Mouse (Mus musculus) left cerebral cortex, postnatal 4 days (tissue): ENCODE results near the gene Cmip. TPM values are rescaled to one million over a fixed set of nuclear protein-coding genes. Genes with fewer than 3 reads are reported as not detected.

ENCODE experiments used
- DNase-seq: peaks from one replicate; pipeline ENCODE4 v3.0.0-alpha.2; 2022
- intact Hi-C: fragments of 180-260 bp; cut with DNase I; formaldehyde crosslinking; loops from one replicate; pipeline ENCODE4 v1.15.1; 2025
- total RNA-seq, 2 experiments: library from RNA; stranded (reverse); gene quantifications; 2 replicates each; pipeline ENCODE4 v1.2.3; 2021

Gene Cmip
- total RNA-seq, 2 experiments from 2014 or later: 351 to 377 TPM

DNA sequence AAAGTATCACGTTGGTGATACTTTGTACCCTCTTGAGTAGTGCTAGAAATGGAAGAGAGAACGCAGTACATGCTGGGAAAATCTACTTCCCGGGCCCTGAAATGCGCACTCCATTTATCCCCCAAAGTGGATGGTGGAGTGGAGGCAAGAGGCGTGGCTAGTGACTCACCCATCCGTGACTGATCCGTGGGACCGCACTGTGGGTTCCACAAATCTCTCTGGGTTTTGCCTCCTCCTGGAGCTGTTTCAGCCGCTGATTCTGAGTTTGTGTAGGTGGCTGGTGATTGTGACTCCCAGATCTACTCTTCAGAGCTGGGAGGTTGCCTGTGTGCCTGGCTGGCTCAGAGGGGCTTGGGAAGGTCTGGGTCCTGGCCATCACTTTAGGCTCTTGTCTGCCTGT, 32.2 kb downstream of the Cmip start:
- intact Hi-C loops: no loop called here
- no peak for DNase-seq

DNA sequence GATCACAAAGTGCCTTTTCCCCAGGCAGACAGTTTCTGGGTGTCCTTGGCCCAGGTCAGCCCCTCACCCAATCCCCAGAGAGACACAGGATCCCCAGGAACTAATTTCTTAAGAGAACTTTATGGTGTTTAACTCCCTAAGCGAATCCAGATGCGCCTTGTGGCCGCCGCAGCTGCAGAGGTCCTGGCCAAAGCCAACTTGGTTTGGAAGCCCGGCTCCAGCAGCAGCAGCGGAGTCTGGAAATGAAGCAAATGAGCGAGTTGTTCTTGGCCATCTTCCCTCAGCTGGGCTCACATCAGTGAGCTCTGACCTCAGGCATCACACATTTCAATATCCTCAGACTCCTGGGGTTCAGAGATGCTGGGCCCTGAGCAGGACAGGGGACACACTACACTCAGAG, 33.6 kb downstream of the Cmip start:
- no peak for DNase-seq
- intact Hi-C loops: no loop called here

- no peak for DNase-seq
- intact Hi-C loops: no loop called here
Observed at GRCm38 (mm10) chr8:117292262-117292661, 35.4 kb downstream of the Cmip start.

DNA sequence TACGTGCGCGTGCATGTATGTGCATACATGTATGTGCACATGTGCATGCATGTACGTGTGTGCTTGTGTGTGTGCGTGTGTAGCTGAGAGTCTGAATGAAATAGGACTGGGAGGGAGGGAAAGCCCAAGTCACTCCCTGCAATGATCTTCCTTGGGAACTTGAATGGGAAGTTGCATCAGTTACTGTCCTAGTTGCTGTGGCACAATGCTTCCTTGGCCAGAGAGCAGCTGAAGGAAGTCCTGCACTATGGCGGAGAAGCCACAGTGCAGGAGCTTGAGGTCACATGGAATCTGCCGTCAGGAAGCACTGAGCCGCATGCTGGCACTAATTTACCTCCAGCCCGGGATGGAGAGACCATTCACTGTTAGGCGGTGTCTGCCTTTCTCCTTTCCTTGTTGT, 37.9 kb downstream of the Cmip start:
- intact Hi-C loops: no loop called here

DNA sequence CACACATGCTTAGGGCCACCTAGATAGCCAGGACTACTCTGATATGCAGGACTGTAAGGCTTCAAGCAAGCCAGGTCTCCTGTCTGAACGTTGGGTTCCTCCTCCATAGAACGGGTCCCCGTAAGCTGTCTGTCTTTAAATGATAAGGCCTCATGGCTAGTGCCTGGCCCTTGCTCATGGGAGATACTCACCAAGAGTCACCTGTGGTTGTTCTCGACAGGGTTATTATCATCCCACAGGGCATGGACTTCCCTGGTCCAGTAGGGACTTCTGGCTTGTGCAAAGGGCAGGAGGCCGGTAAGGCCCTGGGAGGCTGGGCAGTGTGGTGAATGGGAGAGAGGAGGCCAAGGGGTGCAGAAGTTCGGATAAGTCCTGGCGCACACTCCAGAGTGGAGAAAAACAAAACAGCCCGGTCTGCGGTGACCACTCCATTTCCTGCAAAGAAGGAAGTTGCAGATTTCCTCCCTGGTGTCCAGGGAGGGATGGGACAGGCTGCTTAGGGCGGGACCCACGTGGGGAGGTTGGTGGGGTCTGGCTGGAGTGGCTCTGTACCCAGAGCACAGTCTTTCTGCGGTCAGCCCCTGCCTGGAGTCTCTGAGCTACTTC, 41.2 kb downstream of the Cmip start:
- intact Hi-C loops: no loop called here
- DNase-seq: no peak

More for the DNA sequence above, 37.9 kb downstream of the Cmip start:
- no peak for DNase-seq

DNA sequence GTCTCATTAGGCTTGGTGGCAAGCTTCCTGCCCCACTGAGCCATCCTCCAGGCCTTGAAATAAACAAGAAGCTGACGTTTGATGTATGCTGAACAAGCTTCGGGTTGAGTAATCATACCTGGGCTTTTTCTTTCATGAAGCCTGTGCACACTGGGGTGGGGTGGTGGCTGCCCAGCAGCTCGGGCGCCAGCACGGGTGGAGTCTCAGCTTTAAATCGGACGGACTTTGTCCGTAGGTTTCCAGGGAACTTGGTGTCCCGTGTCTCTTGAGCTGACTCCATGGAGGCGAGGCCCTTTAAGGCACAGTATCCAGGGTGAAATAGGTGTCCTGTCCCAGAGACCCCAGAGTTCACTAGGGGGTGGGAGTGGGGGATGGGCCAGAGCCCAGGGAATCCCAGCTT, 42.3 kb downstream of the Cmip start:
- intact Hi-C loops: no loop called here
- no peak for DNase-seq

DNA sequence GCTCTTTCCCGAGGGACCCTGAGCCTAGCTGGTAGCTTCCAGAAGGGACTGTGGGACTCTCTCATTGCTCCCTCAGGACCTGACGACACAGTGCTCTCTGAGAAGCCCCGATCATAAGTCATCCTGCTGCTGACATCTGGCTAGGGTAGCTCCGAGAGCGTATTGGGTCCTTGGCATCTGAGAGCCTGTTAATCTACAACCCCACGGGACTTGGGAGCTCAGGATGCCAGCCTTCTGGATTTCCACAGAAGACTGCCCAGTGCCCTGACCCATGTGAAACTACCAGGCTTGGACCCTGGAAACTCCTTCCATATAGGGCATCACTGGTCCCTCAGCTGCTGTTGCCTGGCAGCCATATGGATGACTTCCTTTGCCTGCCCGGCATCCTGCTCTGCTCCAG, 43.3 kb downstream of the Cmip start:
- DNase-seq: no peak

GRCm38 (mm10) chr8:117301457-117302041, 44.7 kb downstream of the Cmip start:
- intact Hi-C loops: no loop called here
- no peak for DNase-seq

More for the DNA sequence above, 43.3 kb downstream of the Cmip start:
- intact Hi-C loops: no loop called here

- intact Hi-C loops: no loop called here
- no peak for DNase-seq
Observed at GRCm38 (mm10) chr8:117302072-117302471, 45.2 kb downstream of the Cmip start.

- no peak for DNase-seq
- intact Hi-C loops: no loop called here
Observed at GRCm38 (mm10) chr8:117303666-117304065, 46.8 kb downstream of the Cmip start.

- intact Hi-C loops: no loop called here
- DNase-seq: no peak
Observed at GRCm38 (mm10) chr8:117305405-117305804, 48.5 kb downstream of the Cmip start.

DNA sequence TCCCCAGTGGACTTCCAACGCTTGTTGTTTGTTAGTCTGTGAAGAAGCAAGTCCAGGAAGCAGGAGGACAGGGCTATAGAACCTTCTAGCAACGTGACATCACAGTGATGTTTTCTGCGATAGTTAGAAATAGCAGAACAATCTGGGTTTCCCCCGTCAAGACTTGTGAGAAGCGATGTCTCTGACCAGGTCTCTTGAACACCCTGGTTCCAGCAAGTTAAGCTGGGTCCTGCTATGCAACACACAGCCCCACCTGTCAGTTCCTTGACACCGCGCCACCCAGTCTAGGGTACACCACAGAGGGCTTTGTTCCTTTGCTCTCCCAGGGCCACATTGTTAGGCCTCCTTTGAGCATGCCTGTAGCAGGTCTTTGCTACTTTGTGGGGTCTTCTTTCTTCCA, 49.9 kb downstream of the Cmip start:
- intact Hi-C loops: no loop called here
- no peak for DNase-seq

GRCm38 (mm10) chr8:117307221-117307620, 50.4 kb downstream of the Cmip start:
- DNase-seq: no peak
- intact Hi-C loops: no loop called here

- no peak for DNase-seq
Observed at GRCm38 (mm10) chr8:117308303-117309095, 51.6 kb downstream of the Cmip start.

GRCm38 (mm10) chr8:117309653-117310274, 52.9 kb downstream of the Cmip start:
- no peak for DNase-seq
- intact Hi-C loops: no loop called here

More at GRCm38 (mm10) chr8:117308303-117309095, 51.6 kb downstream of the Cmip start:
- intact Hi-C loops: no loop called here

DNA sequence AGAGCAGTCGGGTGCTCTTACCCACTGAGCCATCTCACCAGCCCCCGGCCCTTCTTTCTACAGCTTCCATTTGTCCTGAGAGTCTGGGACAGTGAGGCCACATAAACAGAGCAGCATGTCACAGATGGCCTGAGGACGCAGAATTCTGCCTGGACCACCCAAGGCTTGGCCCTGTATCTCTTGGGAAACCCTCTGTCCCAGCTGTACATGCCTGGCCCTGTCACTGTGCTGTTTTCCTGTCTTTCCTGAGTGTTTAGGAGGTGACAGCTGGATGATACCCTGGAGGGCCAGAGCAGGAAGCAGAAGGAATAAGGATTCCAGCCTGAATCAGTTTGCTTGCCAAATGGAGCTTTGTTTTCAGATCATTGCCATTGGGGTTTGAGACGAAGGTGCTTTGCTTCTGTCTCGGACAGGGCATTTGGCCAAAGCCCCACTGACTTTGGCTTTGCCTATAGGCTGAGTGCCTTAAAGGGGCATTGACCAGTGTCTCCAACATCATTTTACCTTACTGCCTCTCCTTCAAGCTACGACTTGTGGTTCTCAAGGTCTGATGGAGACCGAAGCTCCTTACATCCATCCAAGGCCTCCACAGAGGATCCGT, 54.2 kb downstream of the Cmip start:
- intact Hi-C loops: no loop called here

DNA sequence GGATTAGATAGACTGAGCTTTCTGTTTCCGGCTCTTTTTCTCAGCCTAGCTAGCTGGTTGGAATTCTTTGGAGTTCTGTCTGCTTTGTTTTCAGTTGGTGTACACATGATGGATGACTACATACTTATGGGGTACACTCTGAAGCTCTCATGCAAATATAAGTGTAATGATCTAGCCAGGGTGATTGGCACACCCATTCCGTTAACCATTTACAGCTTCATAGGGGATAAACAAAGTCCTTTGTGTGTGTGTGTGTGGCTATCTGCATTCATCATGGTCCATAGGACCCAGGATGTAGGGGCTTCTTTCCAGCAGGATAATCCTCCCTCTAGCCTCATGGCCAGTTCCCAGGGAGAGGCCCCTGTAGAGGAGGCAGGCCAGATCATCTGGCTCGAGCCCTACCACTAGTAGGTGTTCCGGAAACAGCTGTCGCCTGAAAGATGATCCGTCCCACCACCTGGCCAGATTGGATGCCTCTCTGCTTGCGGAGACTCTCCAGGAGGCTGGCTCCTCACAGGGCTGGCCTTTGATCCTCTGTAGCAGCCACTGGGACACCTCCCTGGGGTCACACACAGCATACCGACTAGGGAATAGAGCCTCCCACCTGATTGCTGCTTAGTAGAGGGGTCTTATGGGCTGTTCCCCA, 57.6 kb downstream of the Cmip start:
- intact Hi-C loops: no loop called here

More for the DNA sequence above, 54.2 kb downstream of the Cmip start:
- peak; percentile 73 for DNase-seq

GRCm38 (mm10) chr8:117315727-117316126, 58.9 kb downstream of the Cmip start:
- no peak for DNase-seq
- intact Hi-C loops: no loop called here

More for the DNA sequence above, 57.6 kb downstream of the Cmip start:
- no peak for DNase-seq

GRCm38 (mm10) chr8:117317478-117317877, 60.6 kb downstream of the Cmip start:
- intact Hi-C loops: no loop called here
- DNase-seq: no peak
